Mouse (Mus musculus): Measurements from ENCODE around the gene Zfp867.

Zfp867 gene

DNA sequence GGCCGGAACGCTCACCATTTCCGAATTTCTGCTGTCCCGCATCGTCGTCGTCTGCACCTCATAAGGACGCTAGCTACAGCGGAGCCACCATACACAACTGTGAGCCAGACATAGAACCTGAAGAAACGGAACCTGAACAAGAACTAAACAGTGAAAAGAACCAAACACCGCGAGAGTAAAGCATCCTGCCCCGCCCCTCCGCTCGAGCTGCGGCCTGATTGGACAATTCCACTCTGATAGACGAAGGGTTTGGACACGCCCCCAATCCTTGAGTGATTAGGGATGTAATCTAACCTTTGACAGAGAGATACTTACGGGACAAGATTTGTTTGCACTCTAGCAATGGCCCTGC, at the start of gene Zfp867:
Zfp867 (minus strand) TSS at position 149 of the 352 bp plus-strand sequence.
- DNase-seq = peak; percentile 93

DNA sequence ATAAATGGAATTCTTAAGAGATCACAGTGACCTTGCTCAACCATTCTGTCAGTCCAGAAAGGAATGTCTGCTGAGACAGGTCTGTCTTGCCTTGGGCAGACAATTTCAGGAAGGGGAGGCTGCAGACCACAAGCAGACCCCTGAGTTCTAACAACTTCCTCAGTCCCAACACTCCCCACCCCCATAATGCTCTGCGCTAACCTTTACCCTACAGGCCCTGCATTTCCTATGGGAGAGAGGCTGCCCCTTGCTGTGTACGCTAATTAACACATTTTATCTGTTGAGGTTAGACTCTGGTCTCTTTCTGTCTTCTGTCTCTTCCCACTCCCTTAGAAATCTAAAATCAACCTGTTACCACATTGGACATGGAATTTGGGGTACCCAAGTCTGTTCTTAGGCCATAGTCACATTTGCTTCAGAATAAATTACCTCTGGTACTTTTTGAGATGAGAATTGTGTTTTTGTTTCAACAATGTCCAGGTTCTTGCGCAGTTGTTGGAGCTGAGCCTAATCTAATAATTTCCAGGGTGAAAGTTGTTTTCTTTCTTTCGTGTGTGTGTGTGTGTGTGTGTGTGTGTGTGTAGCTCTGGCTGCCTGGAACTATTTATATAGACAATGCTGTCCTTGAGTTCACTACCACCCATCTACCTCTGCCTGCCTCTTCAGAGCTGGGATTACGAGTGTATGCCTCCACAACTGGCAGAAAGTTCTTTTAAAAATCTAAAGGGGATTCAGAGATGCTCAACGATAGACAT, 47.6 kb upstream of the Zfp867 start:
- DNase-seq = no peak

DNA sequence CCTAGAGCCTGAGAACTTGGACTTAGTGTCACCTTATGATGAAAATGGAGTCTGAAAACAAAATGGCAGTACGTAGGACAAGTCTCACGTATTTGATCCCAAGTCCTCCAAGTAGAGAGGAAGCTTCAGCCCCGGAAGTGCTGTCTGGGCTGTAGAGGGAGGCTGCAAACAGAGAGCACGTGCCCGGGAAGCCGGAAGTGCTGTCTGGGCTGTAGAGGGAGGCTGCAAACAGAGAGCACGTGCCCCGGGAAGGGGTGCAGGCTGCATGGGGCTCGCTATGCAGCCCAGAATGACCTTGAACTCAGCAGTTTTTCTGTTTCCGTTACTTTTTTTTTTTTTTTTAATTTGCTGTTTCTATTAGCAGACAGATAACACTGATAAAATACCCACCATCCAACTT, 46.0 kb upstream of the Zfp867 start:
- DNase-seq = peak; percentile 25

DNA sequence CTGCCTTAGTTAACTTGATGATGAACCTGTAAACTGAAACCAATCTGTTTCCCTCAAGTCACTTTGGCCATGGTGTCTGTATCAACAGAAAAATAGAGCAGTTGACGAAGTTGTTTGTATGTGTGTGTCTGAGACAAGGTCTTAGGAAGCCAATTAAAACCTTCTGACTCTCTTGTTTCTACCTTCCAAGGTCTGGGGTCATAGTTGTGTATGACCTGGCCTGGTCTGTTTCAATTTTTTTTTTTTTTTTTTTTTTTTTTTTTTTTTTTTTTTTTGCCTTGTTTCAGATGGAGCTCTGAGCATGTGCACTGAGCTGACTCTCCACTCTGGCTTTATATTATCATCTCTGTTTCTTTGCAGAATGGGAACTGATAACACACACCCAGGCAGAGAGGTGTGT, 45.2 kb upstream of the Zfp867 start:
- DNase-seq = no peak

DNA sequence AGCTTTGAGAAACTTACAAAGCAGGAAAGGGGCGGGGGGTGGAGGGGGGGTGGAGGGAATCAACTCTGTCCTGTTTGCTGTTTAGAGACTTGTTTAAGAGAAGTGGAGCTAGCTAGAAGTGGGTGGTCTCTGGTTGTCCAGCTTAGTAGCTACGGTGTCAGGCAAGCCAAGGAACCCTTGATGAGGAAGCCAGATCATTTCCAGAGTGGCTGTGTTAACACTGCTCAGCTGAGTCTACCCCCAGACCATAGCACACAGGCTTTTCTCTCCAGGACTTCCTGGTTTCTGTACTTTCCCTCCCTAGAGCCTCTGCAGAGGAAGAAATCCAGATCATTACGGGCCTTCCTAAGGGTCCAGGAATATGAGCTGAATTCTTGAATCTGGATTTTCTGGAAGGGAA, 42.5 kb upstream of the Zfp867 start:
- DNase-seq = no peak

DNA sequence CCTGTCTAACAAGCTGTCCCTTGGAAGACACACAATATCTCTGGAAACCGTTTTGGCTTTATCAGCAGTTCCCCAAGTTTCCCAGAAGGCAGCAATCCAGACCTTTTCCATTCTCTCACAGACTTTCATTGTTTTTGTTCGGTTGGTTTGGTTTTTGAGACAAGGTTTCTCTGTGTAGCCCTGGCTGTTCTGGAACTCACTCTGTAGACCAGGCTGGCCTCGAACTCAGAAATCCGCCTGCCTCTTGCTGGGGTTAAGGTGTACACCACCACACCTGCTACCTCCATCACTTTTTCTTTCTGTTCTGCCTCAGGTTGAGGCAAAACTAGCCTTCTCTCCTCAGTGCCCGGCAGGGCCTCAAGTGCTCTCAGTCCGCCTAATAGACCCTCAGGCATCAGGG, 42.1 kb upstream of the Zfp867 start:
- DNase-seq = no peak

DNA sequence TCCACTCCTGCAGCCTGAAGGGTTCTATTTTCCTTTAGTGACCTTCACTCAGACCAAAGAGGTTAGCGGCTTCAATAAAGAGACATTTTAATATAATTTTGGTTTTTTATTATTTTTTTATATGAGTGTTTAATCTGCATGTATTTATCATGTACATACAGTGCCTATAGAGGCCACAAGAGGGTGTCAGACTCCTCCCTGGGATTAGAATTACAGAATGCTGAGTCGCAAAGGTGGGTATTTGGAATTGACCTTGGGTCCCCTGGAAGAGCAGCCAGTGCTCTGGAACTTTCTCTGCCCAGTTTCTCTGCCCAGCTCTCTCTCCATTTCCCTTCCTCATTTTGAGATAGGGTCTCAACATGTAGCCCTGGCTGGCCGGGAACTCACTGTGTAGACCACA, 41.3 kb upstream of the Zfp867 start:
- DNase-seq = no peak

DNA sequence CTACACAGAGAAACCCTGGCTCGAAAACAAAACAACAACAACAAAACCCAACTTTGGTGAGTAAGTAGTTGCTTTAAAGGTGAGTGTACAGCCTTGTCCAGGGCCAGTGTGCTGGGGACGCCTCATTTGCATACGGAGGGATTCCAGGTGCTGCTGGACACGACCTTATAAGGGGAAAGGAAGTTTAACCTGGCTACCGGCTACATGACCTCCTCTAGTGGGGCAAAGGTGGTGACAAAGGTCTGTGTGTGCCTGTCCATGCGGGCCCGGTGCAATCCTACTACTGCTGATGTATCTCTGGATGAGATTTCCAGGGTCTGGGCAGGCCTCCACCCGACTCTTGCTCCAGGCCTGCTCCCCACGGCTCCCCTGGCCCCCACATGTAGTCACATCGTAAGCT, 40.5 kb upstream of the Zfp867 start:
- DNase-seq = no peak

DNA sequence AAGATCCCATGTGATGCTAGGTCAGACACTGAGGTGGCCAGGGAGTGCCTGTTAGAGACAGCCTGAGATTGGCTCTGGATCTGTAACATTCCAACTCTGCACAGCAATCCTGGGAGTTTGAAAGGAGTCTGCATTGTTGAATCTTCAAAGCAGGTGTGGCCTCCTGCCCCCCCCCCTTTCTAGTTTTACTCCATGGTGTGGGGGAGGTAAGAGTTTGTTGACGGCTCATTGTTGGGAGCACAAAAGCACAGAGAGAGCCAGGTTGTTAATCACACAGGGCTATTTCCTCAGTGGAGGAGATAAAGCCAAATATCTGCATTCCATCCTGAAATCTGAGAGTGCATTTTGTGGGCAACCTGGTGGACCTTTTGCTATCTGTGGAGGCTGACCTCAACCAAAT, 39.3 kb upstream of the Zfp867 start:
- DNase-seq = no peak

DNA sequence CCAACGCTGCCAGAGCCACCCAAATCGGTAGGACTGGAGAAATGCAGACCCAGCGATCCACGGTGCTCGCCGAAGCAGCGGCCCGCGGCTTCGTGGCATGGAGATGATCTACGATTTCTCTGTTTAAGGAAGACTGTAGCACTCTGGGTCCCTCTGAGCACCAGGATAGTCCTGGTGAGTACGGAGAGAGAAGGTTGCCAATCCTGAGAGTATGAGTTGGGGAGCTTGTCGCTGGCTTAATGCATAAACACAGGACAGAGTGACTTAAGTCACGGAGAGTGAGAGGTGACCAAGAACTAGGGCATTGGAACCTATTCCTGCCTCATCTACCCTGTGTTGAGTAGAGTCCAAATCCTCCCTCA, 34.4 kb upstream of the Zfp867 start:
- DNase-seq = no peak

DNA sequence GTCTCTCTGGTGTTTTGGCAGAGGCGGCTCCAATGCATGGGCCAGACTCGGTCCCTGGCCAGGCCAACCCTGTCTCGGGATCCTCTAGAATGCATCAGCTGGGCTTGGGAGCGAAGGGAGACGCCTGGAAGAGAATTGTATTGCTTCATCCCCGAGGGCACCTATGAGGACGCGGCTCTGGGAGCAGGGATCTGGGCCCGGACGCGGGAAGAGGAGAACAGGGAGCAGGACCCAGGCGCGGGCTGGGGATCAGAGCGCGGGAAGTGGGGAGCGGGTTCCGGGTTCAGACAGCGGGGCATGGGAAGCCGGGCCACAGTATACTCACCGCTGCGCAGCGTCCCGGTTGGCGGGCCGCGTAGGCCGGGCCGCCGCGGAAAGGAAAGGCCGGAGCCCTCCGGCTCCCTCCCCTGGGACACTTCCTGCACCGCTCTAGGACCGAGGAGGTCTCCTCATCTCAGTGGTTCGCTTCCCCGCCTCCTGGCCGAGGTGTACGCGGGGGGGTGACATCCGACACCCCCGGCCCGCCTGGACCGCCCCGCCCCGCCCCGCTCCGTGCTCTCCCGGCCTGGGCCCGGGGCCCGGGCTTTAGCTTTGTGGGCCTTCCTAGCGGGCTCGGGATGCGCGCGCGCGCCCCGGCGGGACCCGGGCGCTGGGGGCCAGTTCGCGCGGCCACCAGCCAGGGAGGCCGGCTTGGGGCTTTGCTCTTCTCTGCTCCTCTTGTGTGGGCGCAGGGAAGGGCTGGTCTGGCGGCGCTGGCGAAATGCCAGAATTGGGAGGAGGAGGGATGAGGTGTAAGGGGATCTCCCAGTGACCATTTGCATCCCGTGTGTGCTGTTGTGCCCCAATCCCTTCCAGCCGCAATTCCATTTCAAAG, 33.8 kb upstream of the Zfp867 start:
- DNase-seq = peak; percentile 94

DNA sequence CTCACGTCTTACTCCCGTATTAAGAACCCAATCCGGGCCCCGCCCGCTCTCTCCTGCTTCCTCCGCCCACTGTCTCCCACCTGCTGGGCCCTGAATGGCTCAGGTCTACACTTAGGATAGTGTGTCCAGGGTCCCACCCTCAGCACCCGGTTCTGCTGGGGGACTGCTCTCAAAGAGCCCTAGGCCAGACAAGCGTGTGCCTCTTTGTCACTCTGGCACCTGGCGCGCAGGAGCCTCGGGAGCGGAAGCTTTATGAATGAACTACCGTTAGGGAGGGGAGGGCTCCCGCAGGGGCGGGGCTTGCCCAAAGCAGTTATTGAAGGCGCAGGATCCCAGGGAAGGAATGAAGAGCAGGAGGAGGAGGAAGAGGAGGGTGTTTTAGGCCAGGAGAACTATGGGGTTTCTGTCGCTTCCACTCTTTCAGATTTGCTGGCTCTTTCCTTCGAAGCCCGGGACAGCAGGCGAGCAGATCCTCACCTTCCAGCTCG, 33.1 kb upstream of the Zfp867 start:
- peak; percentile 78 for DNase-seq

DNA sequence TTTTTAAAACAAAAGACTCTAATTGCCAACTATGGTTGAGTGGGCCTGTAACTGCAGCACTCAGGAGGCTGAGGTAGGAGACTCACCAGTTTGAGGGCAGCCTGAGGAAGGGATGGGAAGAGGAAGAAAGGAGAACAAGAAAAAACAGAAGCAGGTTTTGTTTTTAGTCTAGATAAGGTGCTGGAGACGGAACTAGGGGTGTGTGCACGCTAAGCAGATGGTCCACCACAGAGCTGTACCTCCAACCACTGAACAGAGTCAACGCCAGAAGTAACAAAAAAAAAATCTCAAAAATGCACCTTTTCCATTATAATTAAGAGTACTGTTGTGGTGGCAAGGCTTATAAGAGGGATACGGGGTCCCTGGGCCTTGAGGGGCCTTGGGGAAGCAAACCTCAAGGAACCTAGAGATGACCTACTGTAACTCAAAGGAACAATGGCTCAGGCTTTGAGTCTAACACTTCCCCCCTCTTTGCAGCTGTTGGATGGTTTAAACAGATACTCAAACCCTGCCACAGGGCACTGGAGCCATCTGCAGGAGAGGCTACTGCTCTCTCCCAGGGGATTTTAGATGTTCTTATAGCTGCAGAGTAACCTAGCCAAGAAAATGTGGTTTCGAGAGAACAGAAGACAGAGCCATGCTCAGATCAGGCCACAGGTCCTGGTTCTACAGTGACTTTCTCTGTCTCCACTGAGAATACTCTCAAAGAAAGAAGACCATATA, 29.9 kb upstream of the Zfp867 start:
- DNase-seq = no peak

DNA sequence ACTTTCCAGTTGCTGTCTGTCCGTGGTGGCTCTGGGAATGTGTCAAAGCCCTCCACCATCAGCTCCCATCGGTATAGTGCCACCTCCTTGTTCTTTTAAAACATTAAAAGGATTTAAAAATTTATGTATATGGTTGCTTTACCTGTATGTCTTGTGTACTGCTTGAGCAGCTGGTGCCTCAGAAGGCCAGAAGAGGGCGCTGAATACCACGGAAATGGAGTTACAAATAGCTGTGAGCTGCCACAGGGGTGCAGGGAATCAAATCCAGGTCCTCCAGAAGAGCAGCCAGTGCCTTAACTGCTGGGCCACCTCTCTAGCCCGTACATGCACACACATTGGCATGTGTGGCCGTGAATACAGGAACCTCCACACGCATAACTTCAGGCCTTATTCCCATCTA, 25.5 kb upstream of the Zfp867 start:
- no peak for DNase-seq

DNA sequence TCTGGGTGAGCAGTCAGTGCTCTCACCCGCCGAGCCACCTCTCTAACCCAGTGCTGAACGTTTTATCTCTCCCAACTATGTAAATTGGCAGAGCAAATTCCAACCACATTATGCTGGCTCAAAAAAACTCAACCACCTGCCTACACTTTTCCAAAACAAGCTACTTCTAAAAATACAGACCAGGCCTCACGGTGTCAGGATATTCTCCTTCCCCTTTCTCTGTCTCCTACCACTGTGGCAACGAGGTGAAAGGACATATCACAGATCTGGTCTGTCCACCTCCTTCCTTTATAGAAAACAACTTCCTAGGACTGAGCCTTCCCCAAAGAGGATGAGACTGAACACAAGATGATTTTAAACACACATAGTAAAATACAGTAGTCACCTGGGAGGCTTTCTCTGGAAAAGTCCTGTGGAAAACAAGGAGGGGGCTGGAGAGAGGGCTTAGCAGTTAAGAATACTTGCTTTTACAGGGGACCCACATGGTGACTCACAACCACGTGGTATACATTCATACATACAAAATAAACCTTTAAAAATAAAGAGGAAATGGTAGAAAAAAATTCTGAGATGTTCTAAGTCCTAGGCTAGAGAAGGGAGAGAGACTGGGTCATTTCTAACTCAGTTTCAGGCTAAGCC, 24.5 kb upstream of the Zfp867 start:
- DNase-seq = no peak

DNA sequence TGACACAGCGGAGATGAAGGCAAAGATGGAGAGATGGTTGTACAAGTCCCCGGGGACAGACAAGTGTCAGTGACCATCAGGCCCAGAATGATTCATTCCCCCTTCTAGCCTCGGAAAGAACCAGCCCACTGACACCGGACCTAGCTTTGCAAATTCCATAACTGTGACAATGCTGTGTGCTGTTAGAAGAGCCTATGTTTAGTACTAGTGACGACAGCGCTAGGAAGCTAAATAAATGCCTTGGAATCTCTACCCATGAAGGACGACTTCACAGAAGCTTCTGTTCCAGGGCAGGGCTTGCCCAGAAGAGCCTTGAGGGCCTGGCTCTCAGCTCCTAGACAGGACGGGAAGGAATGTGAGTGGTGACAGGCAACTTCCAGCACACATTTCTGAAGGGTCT, 13.9 kb upstream of the Zfp867 start:
- no peak for DNase-seq

DNA sequence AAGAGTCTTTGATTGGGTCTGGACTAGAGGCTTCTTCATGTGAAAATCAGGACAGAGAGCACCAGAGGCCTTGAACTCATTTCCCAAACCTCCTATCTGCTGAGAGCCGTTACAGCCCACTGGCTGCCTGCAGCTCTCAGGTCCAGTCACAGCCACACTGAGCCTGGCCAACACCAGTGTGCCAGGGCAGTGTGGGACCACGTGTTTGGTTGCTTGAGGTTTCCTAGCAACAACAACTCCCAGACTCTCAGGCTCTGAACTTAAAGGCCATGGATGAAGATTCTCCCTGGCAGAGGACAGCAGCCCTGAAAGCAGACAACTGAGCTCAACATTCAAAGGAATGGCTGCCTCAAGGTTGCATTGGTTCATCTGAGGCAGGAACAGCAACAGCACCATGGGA, 13.4 kb upstream of the Zfp867 start:
- DNase-seq = no peak

DNA sequence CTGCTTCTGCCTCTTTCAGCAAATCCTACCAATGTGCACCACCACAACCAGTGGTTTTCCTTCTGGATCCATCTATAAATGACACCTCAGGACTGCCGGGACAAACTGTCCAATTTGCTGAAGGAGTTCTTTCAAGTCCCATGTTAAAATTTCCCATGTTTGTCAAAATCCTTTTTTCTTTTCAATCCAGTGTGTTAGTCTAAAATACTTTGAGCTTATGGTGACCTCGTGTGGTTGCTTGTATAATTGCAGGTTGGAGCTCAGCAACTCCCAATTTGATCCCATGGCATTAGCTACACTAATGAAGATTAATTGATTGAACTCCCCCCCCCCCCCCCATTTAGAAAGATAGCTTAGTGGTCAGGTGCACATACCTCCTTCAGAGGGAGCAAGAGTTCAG, 10.9 kb upstream of the Zfp867 start:
- DNase-seq = peak; percentile 64

DNA sequence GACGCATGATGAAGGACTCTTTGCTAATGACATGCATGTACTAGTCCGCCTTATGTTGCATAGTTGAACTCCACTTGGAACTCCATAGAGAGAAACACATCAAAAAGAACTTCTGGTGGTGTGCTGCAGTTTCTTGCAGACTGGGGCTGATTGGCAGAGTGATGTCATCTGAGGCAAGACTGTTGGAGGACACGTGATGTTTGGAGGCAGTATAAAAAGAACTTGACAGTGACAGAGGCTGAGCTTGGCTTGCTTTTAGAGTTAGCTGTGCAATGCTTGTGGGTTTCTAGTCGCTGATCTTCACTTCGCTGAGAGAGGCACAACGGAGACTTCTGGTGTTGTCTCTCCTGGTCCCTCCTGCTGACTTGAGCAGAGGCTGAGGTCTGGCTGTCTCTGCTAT, 5.0 kb upstream of the Zfp867 start:
- no peak for DNase-seq

DNA sequence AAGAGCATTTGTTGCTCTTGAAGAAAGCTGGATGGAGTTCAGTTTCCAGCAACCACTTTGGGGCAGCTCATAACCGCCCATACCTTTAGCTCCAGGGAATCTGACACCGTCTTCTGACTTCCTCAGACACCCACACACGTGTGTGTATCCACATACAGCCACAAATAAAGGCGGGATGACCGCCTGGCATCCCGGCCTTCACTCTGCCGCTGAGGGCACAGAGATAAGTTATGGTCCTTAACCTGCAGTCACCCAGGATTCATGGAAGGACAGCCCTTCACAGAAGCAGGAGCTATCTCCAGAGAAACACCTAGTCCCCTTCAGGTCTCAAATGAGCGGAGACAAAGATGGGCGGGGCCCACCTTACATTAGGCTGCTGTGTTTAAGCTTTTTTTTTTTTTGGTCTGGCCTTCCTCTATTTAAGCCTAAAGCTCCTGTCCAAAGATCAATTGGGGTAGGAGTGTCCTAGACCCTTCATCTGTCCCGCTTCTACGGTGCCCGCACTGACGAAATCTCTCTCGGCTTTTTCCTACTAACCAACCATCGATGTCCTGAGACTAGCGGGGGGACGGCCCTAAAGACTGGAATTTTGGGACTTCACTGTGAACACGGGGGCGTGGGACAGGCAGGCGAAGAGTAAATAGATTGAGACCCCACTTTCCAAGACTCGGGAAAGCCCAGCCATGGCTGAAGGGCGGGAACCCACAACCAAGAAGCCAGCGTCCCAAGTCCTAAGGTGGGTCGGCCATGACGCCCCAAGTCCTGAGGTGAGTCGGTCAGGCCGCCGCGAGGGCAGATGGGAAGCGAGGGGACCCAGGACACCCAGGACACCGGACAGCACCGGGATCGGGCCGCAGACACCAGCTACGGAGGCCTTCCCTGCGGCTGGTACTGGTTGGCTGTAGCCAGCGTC, 605 bp downstream of the Zfp867 start:
- no peak for DNase-seq

DNA sequence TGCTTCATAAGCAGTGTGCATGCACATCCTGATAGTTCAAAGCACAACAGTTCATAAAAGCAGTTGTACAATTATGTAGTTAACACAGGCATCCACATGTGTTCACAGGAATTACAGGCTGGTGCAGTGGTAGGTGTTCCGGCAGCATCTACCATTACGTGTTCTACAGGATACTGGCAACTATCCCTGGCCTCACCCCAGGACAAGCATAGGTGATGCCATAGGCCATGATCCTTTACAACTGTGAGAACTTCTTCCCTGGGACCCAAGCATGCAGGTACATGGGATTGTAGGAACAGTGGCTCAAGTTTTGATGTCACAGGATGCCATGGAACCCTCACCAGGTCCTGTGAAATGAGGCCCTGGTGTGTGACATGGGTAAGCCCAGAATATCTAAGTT, 11.8 kb downstream of the Zfp867 start:
- no peak for DNase-seq

DNA sequence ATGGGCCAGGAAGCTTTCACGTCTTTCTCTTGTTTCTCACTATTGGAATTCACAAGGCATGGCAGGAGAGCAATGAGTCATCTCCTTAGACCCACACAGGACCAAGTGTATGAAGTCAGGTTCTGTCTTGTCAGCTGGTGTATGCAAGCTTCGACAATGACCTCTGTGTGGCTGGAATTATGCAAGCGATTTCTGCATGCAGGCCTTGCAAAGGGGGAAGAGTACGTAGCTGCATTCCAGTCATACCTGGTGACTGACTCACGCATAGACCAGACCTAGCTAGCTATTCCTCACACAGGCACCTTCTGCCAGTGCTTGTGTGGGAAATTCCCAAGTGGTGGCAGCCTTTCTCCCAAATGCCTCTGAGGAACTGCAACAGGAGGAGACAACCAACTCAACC, 13.3 kb downstream of the Zfp867 start:
- DNase-seq = peak; percentile 87
